Mouse (Mus musculus): Measurements from ENCODE around the gene Rreb1.

DNA sequence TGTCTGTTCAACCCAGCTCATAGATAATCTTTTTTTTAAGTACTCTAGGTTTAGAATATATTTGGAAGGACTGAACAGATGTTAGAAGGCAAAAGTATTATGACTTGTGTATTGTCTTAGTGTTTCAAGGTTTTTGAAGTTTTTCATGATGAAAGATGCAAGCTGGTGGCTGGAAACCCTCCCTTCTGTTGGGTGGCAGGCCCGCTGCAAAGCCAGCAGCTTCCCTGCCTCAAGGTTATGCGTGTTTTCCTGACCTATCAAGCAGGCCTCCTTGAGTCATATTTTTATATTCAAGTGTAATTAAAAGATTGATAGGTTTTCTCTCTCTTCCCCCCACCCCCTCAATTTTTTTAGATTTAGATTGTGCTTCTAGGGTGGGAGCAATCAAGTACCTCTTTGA lies 52.1 kb downstream of the Rreb1 start:
- no peak for TF ChIP-seq CTCF (IDR thresholded peaks at IDR 0.05; ENCODE audit: low read depth)
- no peak for TF ChIP-seq EP300 (IDR thresholded peaks at IDR 0.05; ENCODE audit: low read depth)

All from heart, postnatal 0 days (tissue).